Mouse (Mus musculus) bone marrow, adult 2 months (tissue): ENCODE data around the gene Gm11115. TPM values are rescaled to one million over a fixed set of nuclear protein-coding genes. Genes with fewer than 3 reads are reported as not detected.

ENCODE experiments used
- H3K27ac ChIP-seq: fragments of 200-500 bp; 2 replicates; pipeline ENCODE4 v1.5.1; 2012; ENCODE audit warnings: low read depth, mild to moderate bottlenecking, control low read depth, inconsistent platforms, low read length; ENCODE audit not compliant: control insufficient read depth, poor library complexity, insufficient read depth
- H3K4me1 ChIP-seq: fragments of 200-500 bp; 2 replicates; pipeline ENCODE4 v1.6.1; 2011; ENCODE audit warnings: low read length; ENCODE audit not compliant: control insufficient read depth, insufficient read depth
- H3K4me3 ChIP-seq: fragments of 200-500 bp; replicated peaks from 2 replicates; pipeline ENCODE3; 2011; ENCODE audit warnings: mild to moderate bottlenecking, low read depth, low read length, control low read depth; ENCODE audit not compliant: control insufficient read depth
- CTCF ChIP-seq: fragments of 200-500 bp; IDR thresholded peaks from 2 replicates; pipeline ENCODE4 v1.5.1; 2011; ENCODE audit warnings: low read length, control low read depth; ENCODE audit not compliant: control insufficient read depth, insufficient read depth
- POLR2A ChIP-seq: fragments of 200-500 bp; IDR thresholded peaks from 2 replicates; pipeline ENCODE4 v1.6.1; 2011; ENCODE audit warnings: low read depth, mild to moderate bottlenecking, control low read depth, low read length, borderline replicate concordance; ENCODE audit not compliant: control insufficient read depth
- WGBS: fragments of 180-500 bp; shearing (Covaris S2); methylation state at CpG from one replicate; pipeline ENCODE4 v1.1.7; 2018; 5-methylcytosine and 5-hydroxymethylcytosine counted together
- polyA plus RNA-seq: library from polyadenylated mRNA; stranded (reverse); fragments of >200 nt; gene quantifications from 2 replicates; pipeline ENCODE4 v1.2.4, GENCODE M21; 2011; ENCODE audit warnings: low replicate concordance; ENCODE audit not compliant: missing spikeins, insufficient read depth, insufficient read length

The Gm11115 gene
- polyA plus RNA-seq, result not detected in 2 replicates

- Histone ChIP-seq H3K4me3 (no peak within 1 kb of the TSS), H3K27ac (no peak within 1 kb of the TSS), H3K4me1 (no peaks in the 10 kb centered on the region)
- no peak for TF ChIP-seq POLR2A
- no peak for TF ChIP-seq CTCF
These were observed at the start of gene Gm11115 for GRCm38 (mm10) chr5:88153999-88154398. TSS of gene Gm11115 (minus strand) at chr5:88154099.

GRCm38 (mm10) chr5:88111430-88111829 is 42.5 kb downstream of the Gm11115 start, which contains the start of gene Gm11116:
TSS of gene Gm11116 (minus strand) at chr5:88111530.
- Histone ChIP-seq H3K27ac (no peak within 1 kb of the TSS), H3K4me3 (no peak within 1 kb of the TSS), H3K4me1 (no peaks in the 10 kb centered on the region)
- TF ChIP-seq POLR2A (no peak), CTCF (no peak)
- WGBS, result 67% methylated on average over 1 of the region's 1 CpGs

Other genes starting within 250 kb of the Gm11115 start
- 2.2 TPM in 1 of 2 replicates, not detected in the other for gene Csn3, start 228.5 kb downstream of the Gm11115 start, polyA plus RNA-seq
- 1.6 TPM in 1 of 2 replicates, not detected in the other for gene 2310003L06Rik, start 184.6 kb downstream of the Gm11115 start, polyA plus RNA-seq
- gene Gm28434, start 184.6 kb downstream of the Gm11115 start, polyA plus RNA-seq, result not detected in 2 replicates
- gene Cabs1, start 174.7 kb downstream of the Gm11115 start, polyA plus RNA-seq, result not detected in 2 replicates
- gene Smr3a, start 151.6 kb downstream of the Gm11115 start, polyA plus RNA-seq, result not detected in 2 replicates
- gene Smr2, start 67.5 kb downstream of the Gm11115 start, polyA plus RNA-seq, result not detected in 2 replicates
- gene Gm11116, start 42.6 kb downstream of the Gm11115 start, polyA plus RNA-seq, result not detected in 2 replicates
- not detected in 2 replicates for gene Gm7714, start 114.8 kb upstream of the Gm11115 start, polyA plus RNA-seq
- gene Prol1, start 163.2 kb upstream of the Gm11115 start, polyA plus RNA-seq, result not detected in 2 replicates
- gene Amtn, start 222.0 kb upstream of the Gm11115 start, polyA plus RNA-seq, result not detected in 2 replicates